Mouse (Mus musculus): ENCODE data around the gene Prkar2b.

- no peak for TF ChIP-seq POLR2AphosphoS2 (IDR thresholded peaks at IDR 0.05; ENCODE audit: insufficient read length, low read depth)
- TF ChIP-seq E2F4 (IDR thresholded peaks at IDR 0.05; ENCODE audit: insufficient read depth) = no peak
- no peak for TF ChIP-seq USF1 (IDR thresholded peaks at IDR 0.05; ENCODE audit: low read depth)
- no peak for TF ChIP-seq POLR2A (IDR thresholded peaks at IDR 0.05; ENCODE audit: insufficient read length, low read depth)
- TF ChIP-seq CEBPB (IDR thresholded peaks at IDR 0.05; ENCODE audit: insufficient read depth, poor library complexity, severe bottlenecking) = no peak
These were observed 15.3 kb downstream of the Prkar2b start for GRCm38 (mm10) chr12:32045566-32046330.
